Mouse (Mus musculus) adrenal gland, adult 8-10 months (tissue): Measurements from ENCODE around the gene 4933427I04Rik. TPM values are rescaled to one million over a fixed set of nuclear protein-coding genes. Genes with fewer than 3 reads are reported as not detected.

ENCODE experiments used
- DNase-seq: peaks from one replicate; pipeline ENCODE4 v3.0.0; 2022
- total RNA-seq, 4 experiments: library from RNA; stranded (reverse); gene quantifications; 2 replicates each; pipeline ENCODE4 v1.2.4; 2022

Gene 4933427I04Rik
- total RNA-seq: under 1 TPM in 1 of 4 experiments, not detected in 3; 0.15 TPM

GRCm38 (mm10) chr4:123859379-123859778 is at the start of gene 4933427I04Rik:
4933427I04Rik (plus strand) TSS chr4:123859679.
- no peak for DNase-seq

DNA sequence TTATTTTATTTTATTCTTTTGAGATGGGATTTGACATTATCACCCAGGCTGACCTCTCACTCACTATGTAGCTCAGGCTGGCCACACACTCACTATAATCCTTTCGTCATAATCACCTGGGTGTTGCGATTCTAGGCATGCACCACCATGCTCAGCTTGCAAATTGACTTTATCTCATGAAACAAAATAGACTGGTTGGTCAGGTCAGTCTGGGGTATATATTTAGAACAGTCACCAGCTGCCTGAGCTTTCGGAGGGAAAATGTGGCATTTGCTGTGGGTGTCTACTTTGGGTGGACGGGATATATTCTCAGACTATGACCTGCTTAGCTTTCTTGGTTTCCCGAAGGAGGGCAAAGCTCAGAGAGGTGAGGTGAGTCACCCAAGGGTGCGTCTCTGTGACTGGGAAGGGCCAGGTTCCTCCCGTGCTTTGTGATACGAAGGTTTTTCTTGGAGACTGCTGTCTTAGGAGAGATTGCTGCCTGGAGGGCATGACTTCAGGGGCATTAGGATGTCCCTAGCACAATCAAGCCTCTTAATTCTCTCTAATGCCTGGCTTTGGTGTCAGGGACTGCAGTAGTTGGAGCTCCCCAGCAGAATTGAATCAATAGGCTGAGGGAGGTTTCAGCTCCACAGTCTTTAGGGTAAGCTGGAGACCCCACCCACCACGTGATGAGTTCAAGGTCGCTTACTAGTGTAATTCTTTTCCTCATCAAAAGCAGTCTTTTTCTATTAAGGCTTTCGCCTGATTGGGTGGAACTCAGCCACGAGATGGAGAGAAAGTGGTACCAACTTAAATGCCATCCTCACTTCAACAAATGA is 48.8 kb upstream of the 4933427I04Rik start:
- DNase-seq: no peak

- DNase-seq: no peak
Observed at GRCm38 (mm10) chr4:123812525-123812924, 47.0 kb upstream of the 4933427I04Rik start.

GRCm38 (mm10) chr4:123814030-123814501 is 45.4 kb upstream of the 4933427I04Rik start:
- no peak for DNase-seq

GRCm38 (mm10) chr4:123819093-123819610 is 40.3 kb upstream of the 4933427I04Rik start:
- DNase-seq: no peak

DNA sequence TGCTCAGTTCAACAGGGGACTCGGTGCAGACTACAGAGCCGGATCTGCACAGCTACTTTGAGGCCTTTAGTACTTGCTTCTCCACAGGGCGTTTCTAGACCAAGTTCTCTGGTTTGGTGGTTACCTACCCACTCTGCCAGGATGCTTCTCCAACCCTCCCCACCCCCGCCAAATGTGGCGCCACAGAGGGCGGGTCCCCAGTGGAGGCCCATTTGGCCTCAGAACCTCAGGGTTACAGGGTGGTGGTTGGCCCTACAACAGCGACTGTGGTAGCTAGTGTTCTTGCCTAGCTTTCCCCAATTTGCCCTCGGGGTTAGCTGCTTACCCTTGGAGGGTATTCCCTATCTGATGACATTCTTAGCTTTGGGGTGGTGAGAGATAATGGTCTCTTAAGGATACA is 17.4 kb upstream of the 4933427I04Rik start:
- DNase-seq: no peak

DNA sequence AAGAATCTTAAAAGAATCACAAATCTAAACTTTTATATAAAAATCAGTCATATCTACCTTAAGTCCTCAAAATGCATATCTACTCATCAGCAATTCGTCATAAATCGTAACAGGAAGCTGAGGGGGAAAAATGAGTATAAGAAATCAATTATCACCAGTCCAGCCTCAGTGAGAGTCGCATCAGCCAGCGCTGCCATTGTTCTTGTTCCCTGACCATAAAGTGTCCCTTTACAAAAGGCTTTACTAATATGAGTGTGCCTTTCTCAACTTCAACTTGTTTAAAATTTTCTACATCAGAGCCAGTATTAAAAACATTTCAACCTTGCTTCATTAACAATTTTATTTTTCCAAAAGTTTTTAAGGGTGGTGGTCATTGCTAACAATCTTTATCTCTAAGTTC is 2.6 kb upstream of the 4933427I04Rik start:
- no peak for DNase-seq

- no peak for DNase-seq
Observed at GRCm38 (mm10) chr4:123858090-123858489, 1.4 kb upstream of the 4933427I04Rik start.

GRCm38 (mm10) chr4:123859803-123860202 is 324 bp downstream of the 4933427I04Rik start:
- DNase-seq: no peak

DNA sequence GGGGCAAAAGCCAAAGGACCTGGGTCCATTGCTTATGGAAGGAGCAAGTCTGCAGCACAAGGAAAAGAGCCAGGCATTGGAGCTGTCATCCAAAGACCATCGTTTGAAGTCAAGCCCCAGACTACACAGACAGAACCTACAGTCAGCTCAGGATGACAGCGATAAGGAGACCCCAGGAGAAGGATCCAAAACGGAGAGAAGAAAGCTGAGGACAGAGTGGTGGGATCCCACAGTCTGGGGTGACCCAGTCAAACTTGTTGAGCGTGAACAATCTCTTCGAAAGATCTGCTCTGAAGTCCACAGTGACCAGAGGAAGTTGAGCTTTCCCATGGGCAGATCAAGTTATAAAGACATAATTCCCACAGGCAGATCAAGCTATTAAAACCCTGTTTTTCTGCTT is 1.1 kb downstream of the 4933427I04Rik start:
- no peak for DNase-seq

GRCm38 (mm10) chr4:123893726-123894125 is 34.2 kb downstream of the 4933427I04Rik start:
- DNase-seq: no peak

- no peak for DNase-seq
Observed at GRCm38 (mm10) chr4:123894295-123894694, 34.8 kb downstream of the 4933427I04Rik start.

GRCm38 (mm10) chr4:123898696-123899095 is 39.2 kb downstream of the 4933427I04Rik start:
- no peak for DNase-seq

- no peak for DNase-seq
Observed at GRCm38 (mm10) chr4:123903432-123903831, 44.0 kb downstream of the 4933427I04Rik start.

- peak; percentile 98 for DNase-seq
Observed at GRCm38 (mm10) chr4:123904333-123905125, 45.0 kb downstream of the 4933427I04Rik start, which contains the start of gene Mycbp. Mycbp (plus strand) TSS chr4:123904832.

- DNase-seq: no peak
Observed at GRCm38 (mm10) chr4:123905126-123905668, 45.7 kb downstream of the 4933427I04Rik start.

DNA sequence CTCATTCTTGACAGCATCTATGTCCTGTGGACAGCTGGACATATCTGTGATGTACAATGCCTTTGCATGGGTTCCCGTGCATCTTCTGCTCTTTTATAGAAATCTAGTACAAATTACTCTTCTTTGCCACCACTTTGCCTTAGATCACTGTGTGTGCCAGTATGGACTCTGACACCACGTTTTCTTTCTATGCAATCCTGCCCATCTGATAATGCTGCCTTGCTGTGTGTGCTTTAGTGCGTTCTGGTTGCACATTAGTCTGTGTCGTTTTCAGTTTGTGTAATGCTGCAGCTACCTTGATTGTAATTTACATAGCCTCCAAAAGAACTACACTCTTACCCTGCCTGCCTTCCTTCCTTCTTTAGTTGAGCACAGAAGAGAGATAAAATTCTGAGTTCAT is 52.0 kb downstream of the 4933427I04Rik start:
- no peak for DNase-seq

- DNase-seq: no peak
Observed at GRCm38 (mm10) chr4:123912431-123912830, 53.0 kb downstream of the 4933427I04Rik start.
